Mouse (Mus musculus): Measurements from ENCODE around the gene Tbc1d24.

- TF ChIP-seq CTCF (IDR thresholded peaks at IDR 0.05; ENCODE audit: borderline replicate concordance, insufficient read depth, low read depth, low read length), result no peak
- TF ChIP-seq POLR2A (IDR thresholded peaks at IDR 0.05; ENCODE audit: borderline replicate concordance, insufficient read depth, low read length), result no peak
Observed at GRCm38 (mm10) chr17:24142897-24143296, 62.5 kb downstream of the Tbc1d24 start.

Data from cerebellum, adult 2 months (tissue).